Mouse (Mus musculus): ENCODE results near the gene Wsb2. TPM values are rescaled to one million over a fixed set of nuclear protein-coding genes. Genes with fewer than 3 reads are reported as not detected.
A peak's percentile ranks its signal among the peaks of the same experiment; 100 is the strongest.
"Not testable (repeated sequence)": the region's sequence is repeated elsewhere in the genome, so short reads cannot be mapped to it uniquely, and the experiment has no call there.

The Wsb2 gene
- polyA plus RNA-seq, 1 experiment from 2014 or later: 92.6 TPM

DNA sequence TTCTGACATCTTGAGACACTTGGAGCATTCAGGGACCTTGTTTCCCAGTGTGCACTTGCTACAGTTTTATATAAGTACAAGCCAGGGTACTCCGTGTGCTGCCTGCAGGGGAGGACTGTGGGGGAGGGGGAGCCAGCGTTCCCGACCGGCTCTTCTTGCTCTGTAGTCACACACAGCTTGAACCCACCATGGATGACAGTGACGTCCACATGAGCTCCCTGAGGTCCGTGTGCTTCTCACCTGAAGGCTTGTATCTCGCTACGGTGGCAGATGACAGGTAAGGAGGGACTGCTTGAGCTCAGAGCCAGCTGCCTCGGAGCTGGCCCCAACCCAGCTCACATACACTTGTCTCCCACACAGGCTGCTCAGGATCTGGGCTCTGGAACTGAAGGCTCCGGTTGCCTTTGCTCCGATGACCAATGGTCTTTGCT is 19.2 kb downstream of the Wsb2 start:
- Histone ChIP-seq H3K4me2 (ENCODE audit: low read length) (no peak overlapping the region), H3K27ac (replicated peaks in 1 of 2; ENCODE audit: control insufficient read depth in 1 of 2, insufficient read depth in 1 of 2, low read depth in 2 of 2, low read length in 2 of 2) (no peak overlapping the region), H3K9ac (ENCODE audit: low read length) (no peak overlapping the region), H3K27me3 (ENCODE audit: control insufficient read depth, insufficient read depth, low read length) (no peaks in the 10 kb centered on the region), H3K9me3 (ENCODE audit: control insufficient read depth, low read length) (no peaks in the 10 kb centered on the region), H3K4me3 (ENCODE audit: control insufficient read depth in 1 of 2, insufficient read depth in 1 of 2, low read depth in 1 of 2, low read length in 2 of 2) (no peak overlapping the region), H3K4me1 (ENCODE audit: control insufficient read depth in 2 of 2, insufficient read depth in 2 of 2, low read length in 2 of 2) (no peaks in the 10 kb centered on the region), H3K36me3 (ENCODE audit: control insufficient read depth, insufficient read depth, low read length) (peaks cover 95% of the 10 kb centered on the region)
- no peak for ATAC-seq (ENCODE audit: insufficient number of reproducible peaks, insufficient read depth, low FRiP score, low read depth)
- WGBS: 78% methylated on average over 11 of the region's 11 CpGs

DNA sequence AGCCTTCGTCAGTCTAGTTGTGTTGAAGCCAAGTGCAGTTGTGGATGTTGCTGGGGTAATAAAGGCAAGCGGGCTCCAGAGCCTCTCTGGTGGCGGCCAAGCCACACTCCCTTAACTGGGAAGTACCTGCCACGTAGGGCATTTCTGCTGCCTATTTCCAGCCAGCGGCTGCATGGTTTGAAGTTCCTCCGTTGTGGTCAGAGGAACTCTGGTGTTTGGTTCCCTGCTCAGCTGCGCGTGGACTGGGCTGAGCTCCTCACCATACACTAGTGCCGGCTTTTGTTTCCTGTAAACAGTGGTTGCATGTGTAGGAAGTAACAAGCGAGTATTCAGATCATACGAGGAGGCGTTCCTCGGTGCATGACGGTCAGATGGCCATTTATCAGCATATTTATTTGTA is 20.6 kb downstream of the Wsb2 start:
- H3K9me3 ChIP-seq (ENCODE audit: control insufficient read depth, low read length); H3K27me3 ChIP-seq (ENCODE audit: control insufficient read depth, insufficient read depth, low read length); H3K9ac ChIP-seq (ENCODE audit: low read length); H3K27ac ChIP-seq (replicated peaks in 1 of 2; ENCODE audit: control insufficient read depth in 1 of 2, insufficient read depth in 1 of 2, low read depth in 2 of 2, low read length in 2 of 2); H3K4me1 ChIP-seq (ENCODE audit: control insufficient read depth in 2 of 2, insufficient read depth in 2 of 2, low read length in 2 of 2); ATAC-seq (ENCODE audit: insufficient number of reproducible peaks, insufficient read depth, low FRiP score, low read depth); H3K4me3 ChIP-seq (ENCODE audit: control insufficient read depth in 1 of 2, insufficient read depth in 1 of 2, low read depth in 1 of 2, low read length in 2 of 2); H3K4me2 ChIP-seq (ENCODE audit: low read length): not testable (repeated sequence)
- peaks cover 94% of the 10 kb centered on the region for H3K36me3 ChIP-seq (ENCODE audit: control insufficient read depth, insufficient read depth, low read length)
- 88% methylated on average over 14 of the region's 14 CpGs for WGBS

GRCm38 (mm10) chr5:117380199-117380598 is 23.1 kb downstream of the Wsb2 start:
- H3K27ac ChIP-seq (replicated peaks in 1 of 2; ENCODE audit: control insufficient read depth in 1 of 2, insufficient read depth in 1 of 2, low read depth in 2 of 2, low read length in 2 of 2): no peak overlapping the region

GRCm38 (mm10) chr5:117381785-117382184 is 24.7 kb downstream of the Wsb2 start:
- WGBS: 59% methylated on average over 7 of the region's 7 CpGs
- peak overlapping the region; percentile 16; the same call in 1 of the 2 replicates for H3K9ac ChIP-seq (ENCODE audit: low read length)
- peaks cover 88% of the 10 kb centered on the region for H3K36me3 ChIP-seq (ENCODE audit: control insufficient read depth, insufficient read depth, low read length)
- no peak overlapping the region for H3K4me2 ChIP-seq (ENCODE audit: low read length)
- no peaks in the 10 kb centered on the region for H3K9me3 ChIP-seq (ENCODE audit: control insufficient read depth, low read length)
- peaks cover 5 to 7% of the 10 kb centered on the region in 2 experiments; a peak in 2 of 4 replicates for H3K4me1 ChIP-seq (ENCODE audit: control insufficient read depth in 2 of 2, insufficient read depth in 2 of 2, low read length in 2 of 2)
- H3K27me3 ChIP-seq (ENCODE audit: control insufficient read depth, insufficient read depth, low read length): no peaks in the 10 kb centered on the region
- no peak for ATAC-seq (ENCODE audit: insufficient number of reproducible peaks, insufficient read depth, low FRiP score, low read depth)
- H3K27ac ChIP-seq (replicated peaks in 1 of 2; ENCODE audit: control insufficient read depth in 1 of 2, insufficient read depth in 1 of 2, low read depth in 2 of 2, low read length in 2 of 2): no peak overlapping the region
- H3K4me3 ChIP-seq (ENCODE audit: control insufficient read depth in 1 of 2, insufficient read depth in 1 of 2, low read depth in 1 of 2, low read length in 2 of 2): no peak overlapping the region

More at GRCm38 (mm10) chr5:117380199-117380598, 23.1 kb downstream of the Wsb2 start:
- H3K9me3 ChIP-seq (ENCODE audit: control insufficient read depth, low read length): no peaks in the 10 kb centered on the region
- ATAC-seq (ENCODE audit: insufficient number of reproducible peaks, insufficient read depth, low FRiP score, low read depth): no peak
- 61% methylated on average over 4 of the region's 4 CpGs for WGBS
- H3K4me1 ChIP-seq (ENCODE audit: control insufficient read depth in 2 of 2, insufficient read depth in 2 of 2, low read length in 2 of 2): peaks cover 5 to 7% of the 10 kb centered on the region in 2 experiments; a peak in 2 of 4 replicates
- no peak overlapping the region for H3K4me2 ChIP-seq (ENCODE audit: low read length)
- H3K4me3 ChIP-seq (ENCODE audit: control insufficient read depth in 1 of 2, insufficient read depth in 1 of 2, low read depth in 1 of 2, low read length in 2 of 2): no peak overlapping the region
- H3K27me3 ChIP-seq (ENCODE audit: control insufficient read depth, insufficient read depth, low read length): no peaks in the 10 kb centered on the region
- no peak overlapping the region for H3K9ac ChIP-seq (ENCODE audit: low read length)
- peaks cover 94% of the 10 kb centered on the region for H3K36me3 ChIP-seq (ENCODE audit: control insufficient read depth, insufficient read depth, low read length)

- no peak overlapping the region for H3K9ac ChIP-seq (ENCODE audit: low read length)
- no peak overlapping the region for H3K4me2 ChIP-seq (ENCODE audit: low read length)
- ATAC-seq (ENCODE audit: insufficient number of reproducible peaks, insufficient read depth, low FRiP score, low read depth): no peak
- no peak overlapping the region for H3K4me3 ChIP-seq (ENCODE audit: control insufficient read depth in 1 of 2, insufficient read depth in 1 of 2, low read depth in 1 of 2, low read length in 2 of 2)
- no peaks in the 10 kb centered on the region for H3K9me3 ChIP-seq (ENCODE audit: control insufficient read depth, low read length)
- no peak overlapping the region for H3K27ac ChIP-seq (replicated peaks in 1 of 2; ENCODE audit: control insufficient read depth in 1 of 2, insufficient read depth in 1 of 2, low read depth in 2 of 2, low read length in 2 of 2)
- no peaks in the 10 kb centered on the region for H3K27me3 ChIP-seq (ENCODE audit: control insufficient read depth, insufficient read depth, low read length)
- H3K36me3 ChIP-seq (ENCODE audit: control insufficient read depth, insufficient read depth, low read length): peaks cover 78% of the 10 kb centered on the region
- H3K4me1 ChIP-seq (ENCODE audit: control insufficient read depth in 2 of 2, insufficient read depth in 2 of 2, low read length in 2 of 2): peaks cover 9 to 13% of the 10 kb centered on the region in 2 experiments; a peak in 2 of 4 replicates
- 78% methylated on average over 12 of the region's 12 CpGs for WGBS
These were observed 26.1 kb downstream of the Wsb2 start for GRCm38 (mm10) chr5:117383198-117383597.

GRCm38 (mm10) chr5:117388296-117388751 is 31.2 kb downstream of the Wsb2 start:
- H3K36me3 ChIP-seq (ENCODE audit: control insufficient read depth, insufficient read depth, low read length): peaks cover 28% of the 10 kb centered on the region
- peaks cover 6 to 11% of the 10 kb centered on the region in 2 experiments; a peak in 2 of 4 replicates for H3K4me1 ChIP-seq (ENCODE audit: control insufficient read depth in 2 of 2, insufficient read depth in 2 of 2, low read length in 2 of 2)
- H3K27me3 ChIP-seq (ENCODE audit: control insufficient read depth, insufficient read depth, low read length): no peaks in the 10 kb centered on the region
- H3K9ac ChIP-seq (ENCODE audit: low read length): peak overlapping the region; percentile 80
- H3K27ac ChIP-seq (replicated peaks in 1 of 2; ENCODE audit: control insufficient read depth in 1 of 2, insufficient read depth in 1 of 2, low read depth in 2 of 2, low read length in 2 of 2): peak overlapping the region in 1 of 2 experiments; percentile 44; a peak in 3 of 4 replicates
- H3K4me2 ChIP-seq (ENCODE audit: low read length): peak overlapping the region; percentile 77
- WGBS: 12% methylated on average over 16 of the region's 16 CpGs
- H3K4me3 ChIP-seq (ENCODE audit: control insufficient read depth in 1 of 2, insufficient read depth in 1 of 2, low read depth in 1 of 2, low read length in 2 of 2): peak overlapping the region; percentile 68 to 76
- peaks cover 8% of the 10 kb centered on the region; the same call in 1 of the 2 replicates for H3K9me3 ChIP-seq (ENCODE audit: control insufficient read depth, low read length)
- ATAC-seq (ENCODE audit: insufficient number of reproducible peaks, insufficient read depth, low FRiP score, low read depth): no peak

- Histone ChIP-seq H3K27ac (replicated peaks in 1 of 2; ENCODE audit: control insufficient read depth in 1 of 2, insufficient read depth in 1 of 2, low read depth in 2 of 2, low read length in 2 of 2) (peak within 1 kb of the TSS in 1 of 2 experiments; percentile 44; a peak in 3 of 4 replicates), H3K4me2 (ENCODE audit: low read length) (peak within 1 kb of the TSS; percentile 77), H3K4me1 (ENCODE audit: control insufficient read depth in 2 of 2, insufficient read depth in 2 of 2, low read length in 2 of 2) (peaks cover 6 to 11% of the 10 kb centered on the region in 2 experiments; a peak in 2 of 4 replicates), H3K9ac (ENCODE audit: low read length) (peak within 1 kb of the TSS; percentile 80), H3K9me3 (ENCODE audit: control insufficient read depth, low read length) (peaks cover 10% of the 10 kb centered on the region; the same call in 1 of the 2 replicates), H3K36me3 (ENCODE audit: control insufficient read depth, insufficient read depth, low read length) (peaks cover 23% of the 10 kb centered on the region), H3K4me3 (ENCODE audit: control insufficient read depth in 1 of 2, insufficient read depth in 1 of 2, low read depth in 1 of 2, low read length in 2 of 2) (peak within 1 kb of the TSS; percentile 68 to 76), H3K27me3 (ENCODE audit: control insufficient read depth, insufficient read depth, low read length) (no peaks in the 10 kb centered on the region)
- peak; percentile 94 for ATAC-seq (ENCODE audit: insufficient number of reproducible peaks, insufficient read depth, low FRiP score, low read depth)
- 1% methylated on average over 44 of the region's 44 CpGs for WGBS
These were observed 31.8 kb downstream of the Wsb2 start, which contains the start of gene Rfc5 for GRCm38 (mm10) chr5:117388877-117389276. Gene Rfc5 (minus strand): TSS chr5:117389047.
